Mouse (Mus musculus): ENCODE results near the gene Tfap2d.

Tfap2d gene

DNA sequence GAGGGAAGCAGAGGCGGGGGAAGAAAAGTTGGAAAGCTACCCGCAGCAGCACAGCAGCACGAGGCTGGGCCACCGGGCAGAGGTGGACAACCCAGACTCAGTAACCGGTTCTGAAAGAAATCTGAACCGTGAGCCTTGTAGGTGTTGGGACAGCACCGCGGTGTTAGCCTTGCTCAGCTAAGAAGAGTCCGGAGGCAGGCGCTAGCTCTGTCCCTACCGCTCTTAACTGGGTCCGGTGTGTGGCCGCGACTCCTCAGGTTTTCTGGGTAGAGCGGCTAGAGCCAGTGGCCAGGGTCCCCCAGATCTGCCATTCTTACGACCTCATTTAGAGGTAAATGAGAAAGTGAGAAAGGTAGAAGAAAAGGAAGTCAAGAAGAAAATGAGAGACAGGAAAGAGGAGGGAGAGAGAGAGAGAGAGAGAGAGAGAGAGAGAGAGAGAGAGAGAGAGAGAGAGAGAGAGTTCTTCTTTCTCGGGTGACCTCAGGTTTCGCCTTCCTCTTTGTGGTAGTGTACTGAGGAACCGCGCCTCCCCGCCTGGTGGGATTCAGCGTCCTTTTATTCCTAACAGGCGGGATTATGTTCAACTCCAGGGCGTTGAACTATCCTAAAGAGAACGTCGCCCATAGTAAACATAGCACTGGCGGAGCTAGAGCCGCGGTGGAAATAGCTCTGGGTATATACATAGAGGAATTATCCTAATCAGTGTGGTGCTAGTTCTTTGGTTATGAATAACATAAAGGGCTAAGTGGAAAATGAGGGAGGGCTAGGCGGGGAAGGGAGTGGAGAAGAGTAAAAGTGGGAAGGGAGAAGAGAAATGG is 107.6 kb downstream of the Tfap2d start:
- no peak for DNase-seq (ENCODE audit: low read depth)

- no peak for DNase-seq (ENCODE audit: low read depth)
These were observed 108.2 kb downstream of the Tfap2d start for GRCm38 (mm10) chr1:19211033-19211405.

DNA sequence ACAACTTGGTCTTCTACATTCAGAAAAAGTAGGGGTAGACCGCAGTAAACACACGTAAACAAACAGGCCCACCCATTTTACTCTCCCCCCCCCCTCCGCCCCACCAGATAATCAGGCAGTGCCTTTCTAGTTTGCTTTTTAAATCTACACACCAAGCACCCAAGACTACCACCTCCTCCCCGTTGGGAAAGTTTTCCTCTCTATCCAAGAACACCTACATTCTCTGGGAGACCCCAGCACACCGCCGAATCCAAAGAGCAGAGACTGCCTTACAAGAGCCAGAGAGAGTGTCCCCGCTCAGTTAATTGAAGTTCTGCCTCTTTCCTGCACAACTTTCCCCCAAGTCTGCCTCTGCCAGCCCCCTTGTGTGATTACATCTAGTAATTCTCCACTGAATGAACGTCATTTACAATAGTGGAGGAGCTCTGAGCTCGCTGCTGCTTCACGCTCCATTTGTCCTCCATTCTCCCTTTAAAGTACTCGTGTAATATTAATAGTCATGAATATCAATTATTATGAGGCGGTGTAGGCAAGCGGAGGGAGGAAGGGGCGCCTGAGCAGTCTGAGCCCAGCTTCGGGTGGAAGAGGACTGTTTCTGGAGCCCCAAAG is 108.8 kb downstream of the Tfap2d start:
- no peak for DNase-seq (ENCODE audit: low read depth)

- no peak for DNase-seq (ENCODE audit: low read depth)
These were observed 109.9 kb downstream of the Tfap2d start for GRCm38 (mm10) chr1:19212691-19213090.

DNA sequence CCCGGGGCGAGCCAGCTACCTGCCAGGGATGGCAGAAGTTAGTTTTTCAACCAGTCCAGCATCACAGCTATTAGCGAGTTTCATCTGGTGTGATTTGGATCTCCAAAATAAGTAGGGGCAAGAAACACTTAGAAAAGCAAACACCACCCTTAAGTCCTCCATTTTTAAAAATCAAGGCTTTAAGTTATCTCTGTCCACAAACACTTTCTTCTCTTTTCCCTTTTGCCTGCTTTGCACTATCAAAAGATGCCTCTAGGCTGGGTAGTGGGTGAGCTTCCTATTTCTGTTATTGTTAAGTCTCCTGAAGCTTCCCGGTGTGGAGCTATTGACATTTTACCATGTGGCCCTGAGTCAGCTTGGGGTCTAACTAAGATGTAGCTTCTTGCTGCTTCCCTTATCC is 110.3 kb downstream of the Tfap2d start:
- DNase-seq (ENCODE audit: low read depth), result no peak

GRCm38 (mm10) chr1:19213851-19214395 is 111.1 kb downstream of the Tfap2d start:
- no peak for DNase-seq (ENCODE audit: low read depth)
